Mouse (Mus musculus): ENCODE data around the gene Anapc15. TPM values are rescaled to one million over a fixed set of nuclear protein-coding genes. Genes with fewer than 3 reads are reported as not detected.

The Anapc15 gene
- 16.4 TPM for polyA plus RNA-seq (2014; fragmentation: Illumina TruSeq; extraction: RNeasy Lipid Tissue Mini Kit (QIAGEN cat#74804); ENCODE audit: insufficient read depth, low read depth, low replicate concordance)

DNA sequence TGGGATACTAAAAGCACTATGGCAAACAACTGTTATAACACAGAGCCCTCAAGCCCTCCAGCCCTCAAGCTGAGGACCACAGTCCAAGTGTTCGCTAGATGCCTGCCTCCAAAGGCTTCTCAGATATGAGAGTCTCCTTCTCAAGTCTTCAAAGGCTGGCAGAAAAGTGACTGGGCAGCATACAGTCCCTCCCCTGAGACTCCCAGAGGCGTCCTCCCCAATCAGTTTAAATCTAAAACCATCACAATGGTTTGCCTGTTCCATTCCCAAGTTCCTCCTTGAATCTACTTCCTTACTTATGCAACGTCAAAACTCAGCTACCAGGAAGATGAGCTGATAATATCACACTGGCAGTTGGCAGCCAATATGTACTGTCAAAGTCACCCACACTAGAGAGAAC lies at the start of gene Anapc15:
Gene Anapc15 (plus strand): TSS at position 301 of the 400 bp plus-strand sequence.

DNA sequence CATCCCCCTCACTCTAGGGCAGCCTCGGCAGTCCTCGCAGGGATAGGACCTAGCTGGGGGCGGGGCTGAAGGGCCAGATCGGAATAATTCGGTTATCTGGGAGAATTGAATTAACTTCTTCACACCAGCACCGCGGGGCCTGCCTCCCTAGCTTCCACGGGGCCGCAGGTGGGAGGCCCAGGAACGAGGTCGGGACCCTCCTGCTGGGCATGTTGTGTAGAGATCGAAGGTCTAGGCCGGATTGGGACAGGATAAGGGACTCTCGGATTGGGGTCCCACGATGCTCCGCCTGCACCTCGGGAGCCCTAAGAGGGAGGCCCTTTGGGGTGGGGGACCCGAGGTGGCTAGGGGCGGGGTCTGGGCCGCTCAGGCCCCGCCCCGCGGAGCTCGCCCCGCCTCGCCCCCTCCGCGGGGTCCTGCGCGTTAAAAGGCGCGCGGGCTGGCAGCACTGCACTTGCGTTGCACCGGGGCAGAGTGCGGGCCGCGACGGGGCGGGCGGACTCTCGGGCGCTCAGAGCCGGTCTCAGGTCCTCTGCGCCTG lies 45.6 kb upstream of the Anapc15 start, which contains the start of gene Phox2a:
Gene Phox2a (plus strand): TSS at position 453 of the 541 bp plus-strand sequence.

DNA sequence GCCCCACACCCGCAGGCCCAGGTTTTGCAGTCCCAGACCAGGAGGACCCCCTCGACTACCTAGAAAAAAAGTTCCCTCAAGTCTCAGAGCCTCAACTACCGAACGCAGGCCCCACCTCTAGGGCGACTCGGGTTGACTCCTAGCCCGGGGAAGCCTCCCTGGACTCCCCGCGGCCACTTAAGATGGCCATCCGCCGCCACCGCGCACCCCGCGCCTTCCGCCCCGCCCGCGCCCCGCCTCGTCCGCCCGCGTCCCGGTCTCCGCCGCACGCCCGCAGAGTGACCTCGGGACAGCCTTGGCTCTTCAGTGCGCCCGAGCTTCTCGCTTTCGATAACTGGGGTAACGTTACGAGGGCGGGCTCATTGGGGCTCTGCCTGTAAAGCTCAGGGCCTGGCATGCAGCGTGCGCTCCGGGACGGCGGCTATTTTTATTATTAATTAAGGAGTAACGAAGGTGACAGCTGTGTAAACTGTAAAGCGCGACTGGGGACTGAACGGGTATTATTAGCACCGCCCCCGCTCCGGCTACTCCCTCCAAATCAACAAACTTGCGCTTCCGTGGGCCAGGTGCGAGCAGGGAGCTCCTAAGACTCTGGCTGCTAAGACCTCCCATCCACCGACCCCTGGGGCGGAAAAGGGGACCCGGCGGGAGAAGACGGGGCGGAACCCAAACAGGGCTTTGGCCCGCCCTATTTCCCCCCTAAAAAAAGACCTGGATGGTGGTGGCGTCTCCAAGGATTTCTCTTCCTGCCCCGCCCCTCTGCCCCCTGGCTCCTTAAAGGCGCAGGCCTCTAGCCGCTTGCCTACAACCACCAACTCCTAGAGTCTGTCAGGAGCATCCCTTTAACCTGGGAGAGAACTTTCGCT lies 25.7 kb upstream of the Anapc15 start, which contains the start of gene Inppl1:
Gene Inppl1 (minus strand): TSS at position 624 of the 866 bp plus-strand sequence.

DNA sequence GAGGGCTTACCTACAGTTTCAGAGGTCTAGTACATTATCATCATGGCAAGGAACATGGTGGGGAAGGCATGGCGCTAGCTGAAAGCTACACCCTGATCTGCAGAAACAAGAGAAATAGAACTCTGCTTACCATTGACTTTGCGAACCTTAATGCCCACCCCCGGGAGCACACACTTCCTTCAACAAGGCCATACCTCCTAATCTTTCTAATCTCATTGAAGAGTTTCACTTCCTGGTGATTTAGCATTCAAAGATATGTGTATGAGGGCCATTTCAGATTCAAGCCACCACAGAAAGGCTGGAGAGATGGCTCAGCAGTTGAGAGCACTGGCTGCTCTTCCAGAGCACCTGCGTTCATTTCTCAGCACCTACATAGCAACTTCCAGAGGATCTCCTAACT lies 6.4 kb upstream of the Anapc15 start, which contains the start of gene Folr2:
Gene Folr2 (minus strand): TSS at position 101 of the 400 bp plus-strand sequence.

DNA sequence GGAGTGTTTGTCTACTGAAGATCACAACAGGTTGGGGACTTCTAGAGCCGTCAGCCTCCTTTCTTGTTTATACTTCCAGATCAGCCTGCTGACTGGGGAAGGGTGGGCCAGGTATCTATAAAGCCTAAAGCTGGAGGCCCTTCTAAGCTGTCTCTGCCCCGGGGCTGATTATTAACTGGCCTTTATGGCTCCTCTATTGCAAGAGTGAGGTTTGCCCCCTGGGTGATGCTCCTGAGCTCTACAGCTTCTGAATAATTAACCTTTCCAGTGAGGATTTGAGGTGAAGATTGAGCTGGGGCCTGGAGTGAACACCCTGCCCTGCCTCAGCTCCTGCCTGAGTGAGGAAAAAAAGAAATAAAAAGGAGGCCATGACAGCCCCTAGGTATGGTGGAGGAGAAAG lies 7.1 kb downstream of the Anapc15 start, which contains the start of gene Folr1:
Gene Folr1 (minus strand): TSS at position 160 of the 400 bp plus-strand sequence.

DNA sequence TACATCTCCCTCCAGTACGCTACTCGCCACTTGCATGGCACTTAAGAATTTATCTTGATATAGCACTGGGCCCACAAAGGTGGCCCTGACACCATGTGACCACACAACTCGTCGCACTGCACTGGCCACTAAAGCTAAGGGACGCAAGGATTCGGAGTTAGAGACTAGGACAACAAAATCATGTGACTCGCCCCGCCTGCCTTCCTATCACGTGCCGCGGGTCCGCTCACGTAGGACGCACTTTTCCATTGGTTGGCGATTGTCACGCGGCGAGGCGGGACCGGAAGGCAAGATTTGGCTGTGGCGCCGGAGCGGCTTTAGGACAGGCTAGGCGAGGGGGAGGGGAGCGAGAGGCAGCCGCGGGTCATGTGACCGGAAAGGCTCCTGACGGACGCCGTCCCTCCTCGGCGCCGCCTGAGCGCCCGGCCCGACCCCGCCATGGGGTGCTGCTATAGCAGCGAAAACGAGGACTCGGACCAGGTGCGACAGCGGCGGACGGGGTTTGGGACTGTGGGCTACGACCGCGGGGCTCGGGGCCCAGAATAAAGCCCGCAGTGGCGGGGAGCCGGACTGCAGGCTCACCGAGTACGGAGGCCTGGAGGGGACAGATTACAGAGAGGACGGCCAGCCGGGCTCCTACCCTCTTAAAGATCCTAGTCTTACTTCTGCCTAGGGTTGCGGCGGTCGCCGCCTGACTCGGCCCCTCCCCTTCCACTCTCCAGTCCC lies 42.2 kb downstream of the Anapc15 start, which contains the start of gene Lamtor1:
Gene Lamtor1 (plus strand): TSS at position 344 of the 726 bp plus-strand sequence.

DNA sequence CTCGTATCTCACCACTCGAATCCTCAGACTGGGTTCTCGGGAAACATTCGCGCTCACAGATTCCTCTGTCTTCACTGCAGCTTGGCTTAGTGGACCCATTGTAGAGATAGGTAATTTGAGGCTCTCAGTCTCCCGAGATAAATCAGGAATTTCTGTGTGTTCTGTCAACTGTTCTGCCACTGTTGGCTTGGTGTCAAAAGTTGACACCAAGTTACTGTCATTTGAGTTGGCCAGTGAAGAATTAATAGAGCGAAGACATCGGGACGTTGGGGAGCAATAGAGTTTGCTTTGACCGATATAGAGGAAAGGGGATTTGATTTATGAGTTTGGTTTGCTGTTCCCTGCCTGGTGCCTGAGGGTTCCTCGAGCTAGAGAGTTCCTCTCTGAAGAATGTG lies 42.8 kb downstream of the Anapc15 start, which contains the start of gene Tomt:
Gene Tomt (minus strand): TSS at position 73 of the 395 bp plus-strand sequence.

DNA sequence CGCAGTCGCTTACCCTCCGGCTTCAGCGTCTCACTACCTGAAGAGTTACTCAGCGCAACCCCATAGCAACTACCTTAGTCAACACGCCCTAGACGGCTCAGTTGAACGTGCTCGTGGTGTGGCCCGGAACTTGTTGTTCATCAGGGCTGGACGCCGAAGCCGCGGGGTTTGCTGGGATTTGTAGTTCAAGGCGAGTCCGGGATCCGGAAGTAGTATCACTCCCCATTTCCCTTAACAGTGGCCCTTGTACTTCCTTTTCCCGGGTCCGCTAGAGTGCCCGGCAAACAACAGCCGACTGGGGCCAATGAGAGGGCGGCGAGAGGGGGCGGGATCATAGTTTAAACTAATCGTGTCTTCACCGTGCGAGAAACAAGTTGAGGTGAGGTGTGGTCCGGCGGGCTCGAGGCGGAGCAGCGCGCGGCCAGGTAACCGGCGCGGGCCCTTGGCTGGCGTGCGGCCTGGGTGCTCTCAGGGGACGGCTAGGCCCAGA lies 70.3 kb downstream of the Anapc15 start, which contains the start of the genes Lrrc51 and Numa1:
Gene Lrrc51 (minus strand): TSS at position 145 of the 490 bp plus-strand sequence.
Gene Numa1 (plus strand): TSS at position 361 of the 490 bp plus-strand sequence.

Other genes with a start within 250 kb of the Anapc15 start
- 14.0 TPM for gene Clpb, start 200.1 kb upstream of the Anapc15 start, polyA plus RNA-seq (2014; fragmentation: Illumina TruSeq; extraction: RNeasy Lipid Tissue Mini Kit (QIAGEN cat#74804); ENCODE audit: insufficient read depth, low read depth, low replicate concordance)
- gene Phox2a, start 45.4 kb upstream of the Anapc15 start, polyA plus RNA-seq (2014; fragmentation: Illumina TruSeq; extraction: RNeasy Lipid Tissue Mini Kit (QIAGEN cat#74804); ENCODE audit: insufficient read depth, low read depth, low replicate concordance) = not detected
- gene Inppl1, start 25.5 kb upstream of the Anapc15 start, polyA plus RNA-seq (2014; fragmentation: Illumina TruSeq; extraction: RNeasy Lipid Tissue Mini Kit (QIAGEN cat#74804); ENCODE audit: insufficient read depth, low read depth, low replicate concordance) = 18.5 TPM
- gene Folr2, start 6.5 kb upstream of the Anapc15 start, polyA plus RNA-seq (2014; fragmentation: Illumina TruSeq; extraction: RNeasy Lipid Tissue Mini Kit (QIAGEN cat#74804); ENCODE audit: insufficient read depth, low read depth, low replicate concordance) = 13.4 TPM
- 1.5 TPM for gene Folr1, start 7.1 kb downstream of the Anapc15 start, polyA plus RNA-seq (2014; fragmentation: Illumina TruSeq; extraction: RNeasy Lipid Tissue Mini Kit (QIAGEN cat#74804); ENCODE audit: insufficient read depth, low read depth, low replicate concordance)
- gene Lamtor1, start 42.2 kb downstream of the Anapc15 start, polyA plus RNA-seq (2014; fragmentation: Illumina TruSeq; extraction: RNeasy Lipid Tissue Mini Kit (QIAGEN cat#74804); ENCODE audit: insufficient read depth, low read depth, low replicate concordance) = 106 TPM
- gene Tomt, start 42.6 kb downstream of the Anapc15 start, polyA plus RNA-seq (2014; fragmentation: Illumina TruSeq; extraction: RNeasy Lipid Tissue Mini Kit (QIAGEN cat#74804); ENCODE audit: insufficient read depth, low read depth, low replicate concordance) = 0.08 TPM
- gene Lrrc51, start 70.2 kb downstream of the Anapc15 start, polyA plus RNA-seq (2014; fragmentation: Illumina TruSeq; extraction: RNeasy Lipid Tissue Mini Kit (QIAGEN cat#74804); ENCODE audit: insufficient read depth, low read depth, low replicate concordance) = 35.5 TPM
- gene Numa1, start 70.4 kb downstream of the Anapc15 start, polyA plus RNA-seq (2014; fragmentation: Illumina TruSeq; extraction: RNeasy Lipid Tissue Mini Kit (QIAGEN cat#74804); ENCODE audit: insufficient read depth, low read depth, low replicate concordance) = 42.8 TPM
- gene Il18bp, start 155.0 kb downstream of the Anapc15 start, polyA plus RNA-seq (2014; fragmentation: Illumina TruSeq; extraction: RNeasy Lipid Tissue Mini Kit (QIAGEN cat#74804); ENCODE audit: insufficient read depth, low read depth, low replicate concordance) = 7.6 TPM
- gene Rnf121, start 201.8 kb downstream of the Anapc15 start, polyA plus RNA-seq (2014; fragmentation: Illumina TruSeq; extraction: RNeasy Lipid Tissue Mini Kit (QIAGEN cat#74804); ENCODE audit: insufficient read depth, low read depth, low replicate concordance) = 23.2 TPM
- gene Xndc1, start 201.8 kb downstream of the Anapc15 start, polyA plus RNA-seq (2014; fragmentation: Illumina TruSeq; extraction: RNeasy Lipid Tissue Mini Kit (QIAGEN cat#74804); ENCODE audit: insufficient read depth, low read depth, low replicate concordance) = 7.4 TPM
- 0.56 TPM for gene Xntrpc, start 202.0 kb downstream of the Anapc15 start, polyA plus RNA-seq (2014; fragmentation: Illumina TruSeq; extraction: RNeasy Lipid Tissue Mini Kit (QIAGEN cat#74804); ENCODE audit: insufficient read depth, low read depth, low replicate concordance)
- 0.20 TPM for gene Trpc2, start 219.4 kb downstream of the Anapc15 start, polyA plus RNA-seq (2014; fragmentation: Illumina TruSeq; extraction: RNeasy Lipid Tissue Mini Kit (QIAGEN cat#74804); ENCODE audit: insufficient read depth, low read depth, low replicate concordance)
- gene Art1, start 238.0 kb downstream of the Anapc15 start, polyA plus RNA-seq (2014; fragmentation: Illumina TruSeq; extraction: RNeasy Lipid Tissue Mini Kit (QIAGEN cat#74804); ENCODE audit: insufficient read depth, low read depth, low replicate concordance) = 3.4 TPM
- gene Art5, start 245.8 kb downstream of the Anapc15 start, polyA plus RNA-seq (2014; fragmentation: Illumina TruSeq; extraction: RNeasy Lipid Tissue Mini Kit (QIAGEN cat#74804); ENCODE audit: insufficient read depth, low read depth, low replicate concordance) = 0.82 TPM

Measured in lung, adult 10 weeks (tissue).